ENCODE assay signal across 31 mouse cellular contexts in genomic region chr3:58990556-58990955, GRCm38 (mm10).
"Had no signal": no experiment of that assay in that cellular context is flagged by ENCODE, and none has a peak within 500 bp of the region (broad histone marks: within the 10 kb centered on the region; RNA-seq: fewer than 3 reads in every experiment).

No protein-coding gene starts in this region.

- H3K27ac ChIP-seq: left cerebral cortex, adult 2 months; limb, embryonic 10.5 days; limb, embryonic 12.5 days; limb, embryonic 13.5 days; limb, embryonic 15.5 days; liver, embryonic 12.5 days; liver, embryonic 13.5 days; liver, embryonic 14.5 days; liver, embryonic 15.5 days; lung, embryonic 15.5 days; macrophage; midbrain, embryonic 10.5 days; midbrain, embryonic 12.5 days; midbrain, embryonic 13.5 days; midbrain, embryonic 15.5 days; neural tube, embryonic 12.5 days had no signal

- H3K9me3 ChIP-seq: limb, embryonic 10.5 days; limb, embryonic 12.5 days; limb, embryonic 13.5 days; limb, embryonic 15.5 days; liver, embryonic 12.5 days; liver, embryonic 13.5 days; liver, embryonic 15.5 days; lung, embryonic 15.5 days; megakaryocyte, embryonic 14.5 days; midbrain, embryonic 10.5 days; midbrain, embryonic 12.5 days; midbrain, embryonic 13.5 days; midbrain, embryonic 15.5 days; neural tube, embryonic 12.5 days had no signal

- H3K9ac ChIP-seq: limb, embryonic 12.5 days; limb, embryonic 13.5 days; limb, embryonic 15.5 days; liver, embryonic 12.5 days; liver, embryonic 13.5 days; liver, embryonic 14.5 days; liver, embryonic 15.5 days; liver, postnatal 0 days; lung, embryonic 14.5 days; lung, embryonic 15.5 days; midbrain, embryonic 12.5 days; midbrain, embryonic 13.5 days; midbrain, embryonic 15.5 days; neural tube, embryonic 12.5 days had no signal

- H3K4me1 ChIP-seq: limb, embryonic 10.5 days; limb, embryonic 12.5 days; limb, embryonic 13.5 days; limb, embryonic 15.5 days; liver, embryonic 12.5 days; liver, embryonic 13.5 days; liver, embryonic 15.5 days; lung, embryonic 15.5 days; midbrain, embryonic 15.5 days; neural tube, embryonic 12.5 days had no signal

- H3K4me2 ChIP-seq: limb, embryonic 12.5 days; limb, embryonic 13.5 days; limb, embryonic 15.5 days; liver, embryonic 11.5 days; liver, embryonic 12.5 days; liver, embryonic 13.5 days; liver, embryonic 15.5 days; lung, embryonic 14.5 days; lung, embryonic 15.5 days; midbrain, embryonic 12.5 days; midbrain, embryonic 13.5 days; midbrain, embryonic 15.5 days; neural tube, embryonic 12.5 days had no signal

- H3K4me3 ChIP-seq: left cerebral cortex, adult 2 months; limb, embryonic 10.5 days; limb, embryonic 12.5 days; limb, embryonic 13.5 days; limb, embryonic 15.5 days; liver, embryonic 12.5 days; liver, embryonic 13.5 days; liver, embryonic 15.5 days; lung, embryonic 15.5 days; megakaryocyte, embryonic 14.5 days; midbrain, embryonic 10.5 days; midbrain, embryonic 12.5 days; midbrain, embryonic 13.5 days; midbrain, embryonic 15.5 days; myocyte; neural tube, embryonic 12.5 days had no signal

- DNase-seq: left cerebral cortex, postnatal 4 days; liver; liver, embryonic 13.5 days; liver, postnatal 0 days; lung, adult 18-20 months; lung, adult 2 months; lung, embryonic 14.5 days; lung, postnatal 10 days; lung, postnatal 14 days; lung, postnatal 36 days; lung, postnatal 4 days; midbrain, embryonic 14.5 days had no signal

- ATAC-seq: liver, embryonic 12.5 days; liver, postnatal 0 days; lung, postnatal 0 days; midbrain, embryonic 13.5 days; midbrain, embryonic 15.5 days had no signal

- H3K36me3 ChIP-seq: limb, embryonic 10.5 days; limb, embryonic 12.5 days; limb, embryonic 13.5 days; limb, embryonic 15.5 days; liver, embryonic 12.5 days; liver, embryonic 13.5 days; liver, embryonic 15.5 days; lung, embryonic 15.5 days; midbrain, embryonic 10.5 days; midbrain, embryonic 12.5 days; midbrain, embryonic 13.5 days; midbrain, embryonic 15.5 days; neural tube, embryonic 12.5 days had no signal

- H3K27me3 ChIP-seq: megakaryocyte, embryonic 14.5 days; midbrain, embryonic 12.5 days; midbrain, embryonic 15.5 days had no signal
